Comparison of ENCODE assay signal across 8 mouse cellular contexts in the genomic region with DNA sequence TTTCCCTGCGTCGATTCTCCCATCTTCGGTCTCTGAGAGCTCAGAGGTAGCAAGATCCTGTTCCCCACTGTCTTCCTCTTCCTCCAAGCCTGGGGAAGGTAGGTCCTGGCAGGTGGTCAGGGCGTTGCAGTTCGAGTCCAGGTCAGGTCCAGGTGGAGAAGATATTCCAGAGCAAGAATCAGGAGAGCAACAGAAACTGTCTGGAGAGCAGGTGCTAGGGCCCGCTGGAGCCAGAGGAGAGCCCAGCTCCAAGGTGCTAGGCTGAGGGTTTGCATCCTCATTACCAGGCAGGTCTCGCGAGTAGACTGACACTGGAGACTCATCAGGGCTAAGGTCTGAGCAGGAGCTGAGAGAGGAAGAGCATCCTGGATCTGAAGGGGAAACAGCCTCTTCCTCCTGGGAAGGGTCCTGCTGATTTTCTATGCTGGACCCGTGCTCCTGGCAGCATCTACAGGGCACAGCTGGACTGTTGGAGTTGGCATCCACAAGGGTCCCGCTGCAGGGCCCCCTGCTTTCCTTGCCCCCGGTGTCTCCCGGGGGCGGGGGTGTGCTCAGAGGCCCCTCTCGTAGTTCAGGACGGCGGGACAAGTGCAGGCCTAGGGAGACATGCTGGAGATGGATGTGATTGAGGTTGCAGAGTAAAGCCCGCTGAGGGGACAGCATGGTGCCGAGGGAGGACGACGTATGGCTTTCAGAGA. TPM values are rescaled to one million over a fixed set of nuclear protein-coding genes. Genes with fewer than 3 reads are reported as not detected.
DNase-seq lines count a peak whose midpoint lies in the region; ATAC-seq and TF ChIP-seq lines count a peak whose summit lies in the region.
"Had no signal": no experiment of that assay in that cellular context is flagged by ENCODE, and none has a peak within 500 bp of the region (broad histone marks: within the 10 kb centered on the region; RNA-seq: fewer than 3 reads in every experiment).

No protein-coding gene starts in this region.

- H3K4me3 ChIP-seq in testis, adult 2 months (ENCODE audit: control insufficient read depth, low read depth, low read length), result peak overlapping the region; percentile 85
- peak overlapping the region; percentile 64 for H3K4me3 ChIP-seq in embryonic facial prominence, embryonic 13.5 days
- peak overlapping the region; percentile 59 for H3K4me3 ChIP-seq in limb, embryonic 13.5 days
- H3K4me3 ChIP-seq in stomach, postnatal 0 days (ENCODE audit: low read depth, low read length), result peak overlapping the region; percentile 64; the same call in 1 of the 2 replicates

- H3K9ac ChIP-seq in embryonic facial prominence, embryonic 13.5 days, result peak overlapping the region; percentile 76
- peak overlapping the region; percentile 74; the same call in 1 of the 2 replicates for H3K9ac ChIP-seq in limb, embryonic 13.5 days
- no peak overlapping the region for H3K9ac ChIP-seq in stomach, postnatal 0 days (ENCODE audit: low read length)

- ATAC-seq in embryonic facial prominence, embryonic 13.5 days (ENCODE audit: insufficient number of reproducible peaks, insufficient read depth, low FRiP score, low TSS enrichment, low read depth), result no peak
- ATAC-seq in limb, embryonic 13.5 days (ENCODE audit: low FRiP score, low read depth), result no peak
- no peak for ATAC-seq in stomach, postnatal 0 days (ENCODE audit: low FRiP score, low TSS enrichment)

- H3K27me3 ChIP-seq in testis, adult 2 months (ENCODE audit: control insufficient read depth, insufficient read depth, low read length), result no peaks in the 10 kb centered on the region; the same call in 1 of the 2 replicates
- peaks cover 25% of the 10 kb centered on the region for H3K27me3 ChIP-seq in embryonic facial prominence, embryonic 13.5 days
- H3K27me3 ChIP-seq in limb, embryonic 13.5 days, result peaks cover 33% of the 10 kb centered on the region
- H3K27me3 ChIP-seq in stomach, postnatal 0 days (ENCODE audit: control insufficient read depth, insufficient read depth, low read length), result no peaks in the 10 kb centered on the region

- DNase-seq in testis, postnatal 10 days (ENCODE audit: low spot score), result no peak
- no peak for DNase-seq in stomach, postnatal 0 days (ENCODE audit: low spot score)
- no peak for DNase-seq in c-Kit-positive CD71-positive TER-119-positive erythroid progenitor cells, embryonic 14.5 days (ENCODE audit: low spot score)
- DNase-seq in kidney, adult 11 months, result no peak

- no peaks in the 10 kb centered on the region for H3K9me3 ChIP-seq in embryonic facial prominence, embryonic 13.5 days
- H3K9me3 ChIP-seq in limb, embryonic 13.5 days, result no peaks in the 10 kb centered on the region
- H3K9me3 ChIP-seq in stomach, postnatal 0 days (ENCODE audit: control insufficient read depth, low read length), result no peaks in the 10 kb centered on the region

- no peaks in the 10 kb centered on the region for H3K36me3 ChIP-seq in testis, adult 2 months (ENCODE audit: control insufficient read depth, insufficient read depth, low read length)
- peaks cover 42% of the 10 kb centered on the region for H3K36me3 ChIP-seq in embryonic facial prominence, embryonic 13.5 days
- peaks cover 32% of the 10 kb centered on the region for H3K36me3 ChIP-seq in limb, embryonic 13.5 days
- peaks cover 12% of the 10 kb centered on the region; the same call in 1 of the 2 replicates for H3K36me3 ChIP-seq in stomach, postnatal 0 days (ENCODE audit: control insufficient read depth, insufficient read depth, low read length)

- 13% methylated on average over 20 of the region's 20 CpGs for WGBS in embryonic facial prominence, embryonic 13.5 days
- WGBS in limb, embryonic 13.5 days, result 10% methylated on average over 20 of the region's 20 CpGs
- WGBS in stomach, postnatal 0 days, result 30% methylated on average over 20 of the region's 20 CpGs

- H3K4me2 ChIP-seq in embryonic facial prominence, embryonic 13.5 days, result peak overlapping the region; percentile 99
- peak overlapping the region; percentile 98 for H3K4me2 ChIP-seq in limb, embryonic 13.5 days (replicated peaks)
- H3K4me2 ChIP-seq in stomach, postnatal 0 days (replicated peaks; ENCODE audit: low read depth), result peak overlapping the region; percentile 100

- peaks cover 35% of the 10 kb centered on the region for H3K4me1 ChIP-seq in testis, adult 2 months (ENCODE audit: control insufficient read depth, insufficient read depth, low read length)
- peaks cover 39% of the 10 kb centered on the region for H3K4me1 ChIP-seq in embryonic facial prominence, embryonic 13.5 days
- peaks cover 49% of the 10 kb centered on the region for H3K4me1 ChIP-seq in limb, embryonic 13.5 days
- peaks cover 9% of the 10 kb centered on the region; the same call in 1 of the 2 replicates for H3K4me1 ChIP-seq in stomach, postnatal 0 days (replicated peaks; ENCODE audit: control insufficient read depth, insufficient read depth)

- TF ChIP-seq CTCF in testis, adult 2 months (IDR thresholded peaks at IDR 0.05; ENCODE audit: control insufficient read depth, insufficient read depth, insufficient replicate concordance, low read depth, low read length), result no peak
- no peak for TF ChIP-seq CTCF in stomach, postnatal 0 days (IDR thresholded peaks at IDR 0.05; ENCODE audit: low read depth)

- TF ChIP-seq EP300 in stomach, postnatal 0 days (optimal IDR thresholded peaks at IDR 0.05), result no peak

- no peak for TF ChIP-seq POLR2A in testis, adult 2 months (IDR thresholded peaks at IDR 0.05; ENCODE audit: control insufficient read depth, low read depth, low read length)

- H3K27ac ChIP-seq in testis, adult 2 months (ENCODE audit: control insufficient read depth, insufficient read depth, low read depth, low read length), result no peak overlapping the region
- no peak overlapping the region; the same call in 1 of the 2 replicates for H3K27ac ChIP-seq in embryonic facial prominence, embryonic 13.5 days
- 0 out of 2 replicates have a peak overlapping the region, but pooled peaks have one; percentile 88 for H3K27ac ChIP-seq in limb, embryonic 13.5 days
- H3K27ac ChIP-seq in stomach, postnatal 0 days (replicated peaks), result no peak overlapping the region

RNA-seq across cellular contexts. Expression of a gene that starts 1.2 kb away (rescaled TPM):
- polyA plus RNA-seq in testis, adult 2 months (2012; rRNA removed), result 7.3 and 9.0 TPM in 2 replicates
- polyA plus RNA-seq in embryonic facial prominence, embryonic 13.5 days (2015; fragmentation: Nextera tagmentation; extraction: Ambion mirVana), result 23.3 and 25.0 TPM in 2 replicates
- 30.9 and 32.7 TPM in 2 replicates for polyA plus RNA-seq in limb, embryonic 13.5 days (2015; fragmentation: Nextera tagmentation; extraction: Ambion mirVana)
- polyA plus RNA-seq in stomach, postnatal 0 days (2015; fragmentation: Nextera tagmentation; extraction: Ambion mirVana), result 19.4 and 22.0 TPM in 2 replicates

RNA-seq across cellular contexts. Expression of a gene that starts 8.9 kb away (rescaled TPM):
- polyA plus RNA-seq in testis, adult 2 months (2012; rRNA removed), result not detected in 2 replicates
- polyA plus RNA-seq in embryonic facial prominence, embryonic 13.5 days (2015; fragmentation: Nextera tagmentation; extraction: Ambion mirVana), result not detected in 2 replicates
- not detected in 2 replicates for polyA plus RNA-seq in limb, embryonic 13.5 days (2015; fragmentation: Nextera tagmentation; extraction: Ambion mirVana)
- polyA plus RNA-seq in stomach, postnatal 0 days (2015; fragmentation: Nextera tagmentation; extraction: Ambion mirVana), result 0.17 TPM in 1 of 2 replicates, not detected in the other
- polyA plus RNA-seq: erythroblast, embryonic 14.5 days had no signal

RNA-seq across cellular contexts. Expression of a gene that starts 9.8 kb away (rescaled TPM):
- 109 and 114 TPM in 2 replicates for polyA plus RNA-seq in testis, adult 2 months (2012; rRNA removed)
- 193 and 231 TPM in 2 replicates for polyA plus RNA-seq in embryonic facial prominence, embryonic 13.5 days (2015; fragmentation: Nextera tagmentation; extraction: Ambion mirVana)
- polyA plus RNA-seq in limb, embryonic 13.5 days (2015; fragmentation: Nextera tagmentation; extraction: Ambion mirVana), result 194 and 207 TPM in 2 replicates
- 372 and 379 TPM in 2 replicates for polyA plus RNA-seq in stomach, postnatal 0 days (2015; fragmentation: Nextera tagmentation; extraction: Ambion mirVana)

RNA-seq across cellular contexts. Expression of a gene that starts 44.0 kb away (rescaled TPM):
- not detected in 2 replicates for polyA plus RNA-seq in testis, adult 2 months (2012; rRNA removed)
- 2.0 TPM in 1 of 2 replicates, not detected in the other for polyA plus RNA-seq in embryonic facial prominence, embryonic 13.5 days (2015; fragmentation: Nextera tagmentation; extraction: Ambion mirVana)
- 0.33 and 0.68 TPM in 2 replicates for polyA plus RNA-seq in limb, embryonic 13.5 days (2015; fragmentation: Nextera tagmentation; extraction: Ambion mirVana)
- polyA plus RNA-seq in stomach, postnatal 0 days (2015; fragmentation: Nextera tagmentation; extraction: Ambion mirVana), result 6.6 and 6.8 TPM in 2 replicates
